Mouse (Mus musculus) layer of hippocampus, postnatal 25 days (tissue): ENCODE results near the gene 2900011O08Rik. TPM values are rescaled to one million over a fixed set of nuclear protein-coding genes. Genes with fewer than 3 reads are reported as not detected.
A peak's percentile ranks its signal among the peaks of the same experiment; 100 is the strongest.
"Not testable (repeated sequence)": the region's sequence is repeated elsewhere in the genome, so short reads cannot be mapped to it uniquely, and the experiment has no call there.

ENCODE experiments used
- DNase-seq, 2 experiments: peaks; one replicate each; pipeline ENCODE4 v3.0.0; 2022; ENCODE audit warnings: mixed read lengths in 2 of 2, low spot score in 1 of 2; ENCODE audit errors: extremely low spot score in 1 of 2
- total RNA-seq, 2 experiments: library from RNA; stranded (reverse); gene quantifications; 2 replicates each; pipeline ENCODE4 v1.2.3; 2021

Gene 2900011O08Rik
- total RNA-seq = 100 to 1,000 TPM; 259 to 282 TPM

- peak; percentile 56 to 57 for DNase-seq
These were observed at the start of gene 2900011O08Rik, which contains the start of gene Ifitm7 for GRCm38 (mm10) chr16:13986574-13987478. 2900011O08Rik (plus strand) TSS chr16:13986604. Ifitm7 (minus strand) TSS chr16:13986888.

- peak; percentile 65 to 71 for DNase-seq
These were observed 46.1 kb upstream of the 2900011O08Rik start for GRCm38 (mm10) chr16:13940139-13940846.

GRCm38 (mm10) chr16:13940847-13941395 is 45.5 kb upstream of the 2900011O08Rik start:
- DNase-seq = no peak

GRCm38 (mm10) chr16:13944178-13944577 is 42.2 kb upstream of the 2900011O08Rik start:
- no peak for DNase-seq

- DNase-seq = no peak
These were observed 41.7 kb upstream of the 2900011O08Rik start for GRCm38 (mm10) chr16:13944752-13945151.

GRCm38 (mm10) chr16:13945153-13945552 is 41.3 kb upstream of the 2900011O08Rik start:
- DNase-seq = no peak

- no peak for DNase-seq
These were observed 40.1 kb upstream of the 2900011O08Rik start for GRCm38 (mm10) chr16:13946306-13946705.

GRCm38 (mm10) chr16:13951245-13951644 is 35.2 kb upstream of the 2900011O08Rik start:
- DNase-seq = no peak

- DNase-seq = no peak
These were observed 24.4 kb upstream of the 2900011O08Rik start for GRCm38 (mm10) chr16:13962053-13962452.

GRCm38 (mm10) chr16:13969096-13969495 is 17.3 kb upstream of the 2900011O08Rik start:
- DNase-seq = no peak

GRCm38 (mm10) chr16:13972051-13972450 is 14.4 kb upstream of the 2900011O08Rik start:
- DNase-seq = no peak

- DNase-seq = not testable (repeated sequence)
These were observed 10.0 kb upstream of the 2900011O08Rik start for GRCm38 (mm10) chr16:13976358-13976896.

GRCm38 (mm10) chr16:13977026-13977425 is 9.4 kb upstream of the 2900011O08Rik start:
- not testable (repeated sequence) for DNase-seq

GRCm38 (mm10) chr16:13981726-13982125 is 4.7 kb upstream of the 2900011O08Rik start:
- DNase-seq = not testable (repeated sequence)

- no peak for DNase-seq
These were observed 3.2 kb upstream of the 2900011O08Rik start for GRCm38 (mm10) chr16:13983161-13983560.

GRCm38 (mm10) chr16:13986197-13986573 is 219 bp upstream of the 2900011O08Rik start:
- DNase-seq = peak in 1 of 2 experiments; percentile 23

- DNase-seq = no peak
These were observed 6.3 kb downstream of the 2900011O08Rik start for GRCm38 (mm10) chr16:13992518-13993248.

GRCm38 (mm10) chr16:13994076-13994475 is 7.7 kb downstream of the 2900011O08Rik start:
- no peak for DNase-seq

GRCm38 (mm10) chr16:13994502-13994901 is 8.1 kb downstream of the 2900011O08Rik start:
- DNase-seq = no peak
